Mouse (Mus musculus) liver, embryonic 13.5 days (tissue): ENCODE measurements around the gene Eea1. TPM values are rescaled to one million over a fixed set of nuclear protein-coding genes. Genes with fewer than 3 reads are reported as not detected.

ENCODE experiments used
- polyA plus RNA-seq: library from polyadenylated mRNA; unstranded; fragments of >200 nt; fragmentation: Nextera tagmentation; extraction: Ambion mirVana; gene quantifications from 2 replicates; pipeline ENCODE4 v1.2.1, GENCODE M21; 2015

The Eea1 gene
- polyA plus RNA-seq, 1 experiment from 2014 or later, result 10.3 TPM

Other genes with a start within 250 kb of the Eea1 start
- gene Gm33543, start 97.7 kb upstream of the Eea1 start, polyA plus RNA-seq, result not detected in 2 replicates
- gene Gm5426, start 196.0 kb downstream of the Eea1 start, polyA plus RNA-seq, result not detected in 2 replicates